Mouse (Mus musculus): ENCODE data around the gene Chid1. TPM values are rescaled to one million over a fixed set of nuclear protein-coding genes. Genes with fewer than 3 reads are reported as not detected.

The Chid1 gene
- total RNA-seq (2023) = 10 to 100 TPM; 14.7 to 26.4 TPM

DNA sequence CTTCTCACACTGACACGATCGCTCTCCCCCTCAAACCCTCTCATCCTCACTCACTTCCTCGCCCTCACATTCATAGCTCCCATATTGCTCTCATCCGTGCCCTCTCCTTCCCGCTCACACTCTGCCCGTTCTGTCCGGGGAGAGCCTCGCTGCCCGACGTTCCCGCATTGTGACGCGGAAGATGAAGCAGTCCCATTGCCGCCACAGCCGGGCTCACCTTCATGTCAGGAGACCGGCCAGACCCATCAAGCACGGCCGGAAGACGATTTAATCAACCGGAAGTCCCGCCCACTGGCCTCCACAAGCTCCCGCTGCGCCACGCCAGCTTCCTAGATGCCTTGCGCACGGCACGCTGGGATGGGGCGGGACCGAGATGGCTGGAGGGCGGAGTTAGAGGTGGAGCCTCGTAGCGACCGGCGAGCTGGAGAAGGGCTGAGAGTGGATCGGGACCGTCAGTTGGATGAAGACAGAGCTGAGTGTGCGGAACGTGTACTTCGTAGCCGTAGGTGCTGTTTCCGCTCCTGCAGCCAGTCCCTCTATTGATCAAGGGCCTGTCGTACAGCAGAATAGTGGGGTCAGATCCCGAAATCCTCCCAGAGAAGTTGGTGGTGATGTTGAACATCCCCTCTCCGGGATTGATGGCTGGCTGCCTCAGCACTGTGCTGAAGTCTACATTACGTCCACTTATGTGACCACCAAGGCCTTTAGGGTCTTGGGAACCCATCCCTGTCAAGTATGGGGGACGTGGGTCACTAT is at the start of gene Chid1:
TSS of gene Chid1 (minus strand) at position 302 of the 756 bp plus-strand sequence.

DNA sequence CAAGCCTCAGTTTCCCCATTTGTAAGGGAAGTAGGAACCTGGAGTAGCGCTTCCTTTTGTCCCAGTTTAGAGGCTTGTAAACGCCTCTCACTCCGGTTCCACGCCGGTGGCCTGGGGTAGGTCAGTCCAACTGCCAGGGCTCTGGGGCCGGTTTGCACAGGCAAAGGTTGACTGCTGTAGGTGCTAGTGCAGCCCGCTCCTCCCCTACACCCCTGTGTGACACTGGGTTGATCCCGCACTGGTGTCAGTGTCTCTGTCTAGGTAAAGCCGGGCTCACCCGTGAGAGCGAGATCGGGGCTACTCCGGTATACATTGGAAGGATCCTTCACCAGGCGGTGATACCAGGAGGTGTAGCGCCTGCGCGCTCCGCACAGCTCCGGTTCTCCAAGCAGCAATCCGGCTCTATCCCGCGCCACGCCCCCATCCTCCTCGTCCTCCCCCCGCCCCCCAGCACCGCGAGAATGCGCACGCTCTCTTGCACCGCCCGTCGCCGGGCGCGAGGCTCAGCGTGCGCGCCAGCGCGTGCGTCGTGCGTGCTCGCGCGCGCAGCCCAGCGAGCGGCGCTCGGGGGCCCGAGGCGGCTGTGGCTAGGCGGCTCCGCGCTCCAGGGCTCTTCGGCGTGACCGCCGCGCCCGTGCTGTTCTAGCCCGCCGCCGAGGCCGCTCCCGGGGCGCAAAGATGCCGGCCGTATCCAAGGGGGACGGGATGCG is 22.2 kb upstream of the Chid1 start, which contains the start of gene Ap2a2:
TSS of gene Ap2a2 (plus strand) at position 492 of the 710 bp plus-strand sequence.

DNA sequence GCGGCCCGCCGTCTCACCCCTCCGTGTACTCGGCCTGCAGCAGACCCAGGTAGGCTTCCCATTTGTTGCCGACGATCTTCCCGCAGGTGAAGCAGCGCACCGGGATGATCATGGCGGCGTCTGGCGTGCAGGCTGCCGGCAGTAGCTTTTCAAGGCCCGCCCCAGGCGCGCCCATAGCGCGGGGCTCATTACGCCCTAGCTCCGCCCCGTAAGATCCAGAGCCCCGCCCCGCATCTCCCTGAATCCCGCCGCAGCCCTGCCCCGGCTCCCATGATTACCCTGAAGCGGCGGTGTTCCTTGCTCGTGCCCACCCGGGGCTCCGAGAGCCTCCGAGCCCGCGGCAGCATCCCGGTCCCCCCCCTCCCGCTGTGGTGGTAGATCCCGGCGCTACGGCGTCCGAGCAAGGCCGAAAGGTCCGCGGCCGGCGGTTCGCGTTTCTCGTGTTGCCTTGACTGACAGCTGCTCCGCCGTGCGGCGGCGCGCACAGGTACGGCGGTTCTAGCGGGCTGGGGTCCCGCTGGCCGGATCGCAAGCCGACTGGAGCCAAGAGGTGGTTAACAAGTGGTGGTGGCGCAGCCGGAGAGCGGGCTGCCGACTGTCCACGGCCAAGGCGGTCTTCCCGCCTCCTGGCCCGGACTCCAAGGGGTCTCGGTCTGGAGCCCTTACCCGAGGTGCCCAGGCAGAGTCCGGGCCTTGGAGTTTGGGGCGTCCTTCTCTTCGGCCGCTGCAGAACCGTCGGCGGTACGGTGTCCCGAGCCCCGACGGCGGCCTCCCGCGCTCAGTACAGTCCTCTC is 64.4 kb downstream of the Chid1 start, which contains the start of the genes Polr2l and Tspan4:
TSS of gene Polr2l (minus strand) at position 122 of the 794 bp plus-strand sequence.
TSS of gene Tspan4 (plus strand) at position 230 of the 794 bp plus-strand sequence.

DNA sequence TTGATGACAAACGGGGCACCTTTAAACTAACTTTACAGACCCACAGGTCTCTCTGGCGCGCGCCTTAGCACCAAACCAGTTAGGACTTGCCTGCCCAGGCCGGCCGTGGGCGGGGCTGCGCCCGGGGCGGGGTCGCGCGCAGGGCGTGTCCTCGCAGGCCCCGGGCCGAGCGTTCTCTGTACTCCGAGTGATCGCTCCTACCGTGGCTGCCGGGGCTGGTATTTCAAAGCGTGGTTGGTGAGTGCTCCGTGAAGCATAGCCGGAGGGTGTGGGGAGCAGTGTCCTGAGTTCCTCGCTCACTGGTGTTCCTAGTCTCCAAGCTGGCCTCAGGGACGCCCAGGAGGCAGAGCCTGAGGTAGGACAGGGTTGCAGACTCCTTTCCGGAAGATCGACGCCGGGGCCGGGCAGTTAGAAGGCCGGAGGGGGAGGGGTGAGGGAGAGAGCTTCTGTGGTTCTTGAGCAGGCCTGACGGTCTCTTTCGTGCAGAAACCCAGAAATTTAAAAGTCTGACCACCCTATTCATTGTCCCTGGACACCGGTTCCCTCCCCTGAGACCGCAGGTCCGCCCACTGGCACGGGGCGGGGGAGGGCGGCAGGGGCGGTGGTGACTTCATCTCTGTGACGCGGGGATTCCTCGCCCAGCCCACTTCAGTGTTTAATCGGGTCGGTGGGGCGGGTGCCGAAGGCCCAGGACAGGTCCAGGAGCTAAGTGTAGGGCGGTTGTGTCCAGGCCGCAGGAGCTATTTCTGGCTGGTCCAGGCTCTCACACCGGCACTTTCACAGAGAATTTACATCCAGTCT is 72.2 kb downstream of the Chid1 start, which contains the start of gene Cd151:
TSS of gene Cd151 (plus strand) at position 163 of the 801 bp plus-strand sequence.

DNA sequence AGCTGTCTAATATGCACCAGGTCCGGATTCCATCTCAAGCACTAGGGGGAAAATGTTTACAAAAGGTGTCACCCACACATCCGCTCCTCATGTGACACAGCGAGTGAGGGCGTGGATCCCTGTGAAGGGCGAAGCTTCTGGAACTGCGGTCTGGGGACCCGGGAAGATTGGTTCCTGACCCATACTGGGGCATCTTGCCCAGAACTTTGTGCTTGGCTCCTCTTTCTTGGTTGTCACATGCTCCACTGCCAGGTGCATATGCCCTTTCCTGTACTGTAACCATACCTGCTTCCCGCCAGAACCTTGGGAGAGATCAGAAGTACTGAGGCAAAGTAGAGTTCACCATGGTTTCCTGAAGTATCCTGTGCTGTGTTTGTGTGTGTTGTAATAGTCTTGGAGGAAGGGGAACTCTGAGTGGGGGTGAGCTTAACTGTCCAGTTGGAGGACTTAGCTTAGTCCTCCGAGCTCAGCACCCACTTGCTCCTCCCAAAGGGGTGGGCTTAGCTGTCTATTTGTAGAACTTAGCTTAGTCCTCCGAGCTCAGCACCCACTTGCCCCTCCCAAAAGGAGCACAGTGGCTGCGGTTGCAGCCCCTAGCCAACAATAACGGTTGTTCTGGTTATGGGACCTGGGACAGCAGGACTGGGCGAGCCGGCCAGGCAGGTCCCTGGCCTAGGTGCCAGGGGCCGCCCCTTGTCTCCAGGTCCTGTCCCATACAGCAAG is 79.1 kb downstream of the Chid1 start, which contains the start of gene Cracr2b:
TSS of gene Cracr2b (plus strand) at position 704 of the 723 bp plus-strand sequence.

DNA sequence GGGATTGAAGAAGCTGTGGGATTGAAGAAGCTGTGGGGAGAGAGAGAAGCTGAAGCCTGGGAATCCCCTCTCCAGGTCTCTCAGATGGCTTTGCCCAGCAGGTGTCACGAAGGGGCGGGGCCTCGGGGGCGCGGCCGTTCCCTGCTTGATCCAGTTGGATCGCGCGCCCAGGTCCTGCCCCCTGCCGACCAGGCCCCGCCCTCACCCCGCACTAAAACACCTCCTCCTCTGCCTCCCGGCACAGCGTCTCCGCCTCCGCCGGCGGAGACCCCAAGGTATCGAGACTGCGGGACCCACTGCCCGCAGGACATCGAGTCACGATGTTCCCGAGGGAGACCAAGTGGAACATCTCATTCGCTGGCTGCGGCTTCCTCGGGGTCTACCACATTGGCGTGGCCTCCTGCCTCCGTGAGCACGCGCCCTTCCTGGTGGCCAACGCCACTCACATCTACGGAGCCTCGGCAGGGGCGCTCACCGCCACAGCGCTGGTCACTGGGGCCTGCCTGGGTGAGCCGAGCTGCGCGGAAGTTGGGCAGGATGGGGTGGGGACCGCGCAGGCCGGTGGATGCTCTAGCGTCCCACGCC is 84.6 kb downstream of the Chid1 start, which contains the start of gene Pnpla2:
TSS of gene Pnpla2 (plus strand) at position 232 of the 585 bp plus-strand sequence.

DNA sequence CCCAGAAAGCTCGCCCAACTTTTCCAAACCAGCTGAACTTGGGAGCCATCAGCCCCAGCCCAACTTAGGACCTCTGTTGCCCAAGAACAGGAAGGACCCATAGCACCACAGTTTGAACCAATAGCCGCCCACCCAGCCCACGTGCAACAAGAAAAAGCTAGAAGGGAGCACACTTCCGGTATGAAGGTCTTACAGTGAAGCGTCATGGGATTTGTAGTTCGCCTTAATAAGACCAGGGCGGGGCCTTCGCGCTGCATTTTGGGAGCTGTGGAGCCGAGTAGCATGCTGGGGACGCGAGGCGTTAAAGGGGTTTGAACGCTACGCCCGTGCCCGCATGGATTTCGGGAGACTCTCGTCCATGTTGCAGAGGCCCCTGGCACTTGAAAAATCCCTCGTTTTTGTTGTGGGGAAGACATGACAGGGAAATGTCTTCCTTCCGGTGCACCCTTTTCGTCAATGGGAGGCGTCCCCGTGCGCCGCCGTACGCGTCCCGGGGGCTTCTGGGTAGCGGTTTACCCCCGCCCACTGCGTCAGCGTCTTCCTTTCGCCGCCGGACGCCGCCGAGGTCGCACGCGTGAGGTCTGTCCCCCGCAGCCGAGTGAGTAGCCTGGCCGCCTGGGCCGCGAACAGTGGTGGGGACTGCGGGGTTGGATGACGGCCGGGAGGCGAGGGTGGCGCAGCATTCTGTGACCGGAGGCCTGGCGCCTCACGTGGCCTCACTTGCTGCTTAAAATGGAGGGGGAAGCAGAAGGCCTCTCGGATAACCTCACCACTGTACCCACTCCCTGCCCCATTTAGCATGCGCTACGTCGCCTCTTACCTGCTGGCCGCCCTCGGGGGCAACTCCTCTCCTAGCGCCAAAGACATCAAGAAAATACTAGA is 92.3 kb downstream of the Chid1 start, which contains the start of gene Rplp2:
TSS of gene Rplp2 (plus strand) at position 261 of the 882 bp plus-strand sequence.

DNA sequence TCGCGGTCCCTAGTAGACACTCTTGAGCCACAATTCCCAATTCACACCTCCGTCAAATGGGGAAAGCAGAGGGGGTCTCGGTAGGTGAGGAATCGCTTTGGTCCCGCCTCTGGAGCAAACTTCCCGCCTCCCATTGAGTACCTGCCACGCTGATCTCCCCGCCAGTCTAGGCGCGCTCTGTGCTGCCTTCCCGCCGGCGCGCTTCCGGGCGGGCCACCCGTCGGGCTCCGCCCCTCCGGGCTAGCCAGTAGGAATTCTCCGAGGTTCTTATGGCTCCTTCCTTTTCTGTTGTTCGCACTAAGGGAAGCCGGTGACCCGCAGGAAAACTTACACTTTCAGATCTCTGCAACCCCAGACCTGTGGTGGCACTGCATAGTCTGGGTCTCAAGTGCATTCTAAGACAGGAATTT is 95.8 kb downstream of the Chid1 start, which contains the start of gene Pidd1:
TSS of gene Pidd1 (minus strand) at position 198 of the 410 bp plus-strand sequence.

Other genes with a start within 250 kb of the Chid1 start
- gene Drd4, start 247.9 kb downstream of the Chid1 start, total RNA-seq (2023) = not detected
- 10 to 100 TPM; 29.1 to 29.5 TPM for gene Deaf1, start 212.2 kb downstream of the Chid1 start, total RNA-seq (2023)
- 10 to 100 TPM in 1 of 2 experiments, 1 to 10 TPM in 1; 9.5 to 10.8 TPM for gene Tmem80, start 212.1 kb downstream of the Chid1 start, total RNA-seq (2023)
- gene Eps8l2, start 201.0 kb downstream of the Chid1 start, total RNA-seq (2023) = under 1 TPM in 1 of 2 experiments, not detected in 1; 0.78 TPM
- gene Taldo1, start 147.7 kb downstream of the Chid1 start, total RNA-seq (2023) = 100 to 1,000 TPM; 737 to 741 TPM
- gene Gatd1, start 125.7 kb downstream of the Chid1 start, total RNA-seq (2023) = 10 to 100 TPM; 19.7 to 19.9 TPM
- gene Cend1, start 110.4 kb downstream of the Chid1 start, total RNA-seq (2023) = not detected
- gene Slc25a22, start 102.0 kb downstream of the Chid1 start, total RNA-seq (2023) = 10 to 100 TPM; 14.0 to 16.2 TPM
- gene Pidd1, start 95.8 kb downstream of the Chid1 start, total RNA-seq (2023) = 10 to 100 TPM in 1 of 2 experiments, 1 to 10 TPM in 1; 8.2 to 10.7 TPM
- 100 to 1,000 TPM; 666 to 909 TPM for gene Rplp2, start 92.5 kb downstream of the Chid1 start, total RNA-seq (2023)
- gene Pnpla2, start 84.7 kb downstream of the Chid1 start, total RNA-seq (2023) = 100 to 1,000 TPM in 1 of 2 experiments, 10 to 100 TPM in 1; 90.8 to 112 TPM
- gene Cracr2b, start 78.8 kb downstream of the Chid1 start, total RNA-seq (2023) = 1 to 10 TPM; 4.0 to 9.5 TPM
- 10 to 100 TPM; 12.0 to 15.6 TPM for gene Cd151, start 72.5 kb downstream of the Chid1 start, total RNA-seq (2023)
- 10 to 100 TPM in 1 of 2 experiments, 1 to 10 TPM in 1; 8.9 to 11.4 TPM for gene Polr2l, start 64.7 kb downstream of the Chid1 start, total RNA-seq (2023)
- gene Tspan4, start 64.6 kb downstream of the Chid1 start, total RNA-seq (2023) = 1 to 10 TPM; 2.2 to 3.7 TPM
- 10 to 100 TPM; 89.6 to 89.9 TPM for gene Ap2a2, start 22.3 kb upstream of the Chid1 start, total RNA-seq (2023)
- gene Muc6, start 115.5 kb upstream of the Chid1 start, total RNA-seq (2023) = under 1 TPM; 0.11 to 0.53 TPM
- gene Muc2, start 150.5 kb upstream of the Chid1 start, total RNA-seq (2023) = under 1 TPM in 1 of 2 experiments, not detected in 1; 0.42 TPM
- gene Muc5ac, start 249.1 kb upstream of the Chid1 start, total RNA-seq (2023) = not detected

Data from neutrophil, adult 59 days (primary cell).